Mouse (Mus musculus) sigmoid colon, adult 10 weeks (tissue): ENCODE measurements around the gene Afap1l2. TPM values are rescaled to one million over a fixed set of nuclear protein-coding genes. Genes with fewer than 3 reads are reported as not detected.

ENCODE experiments used
- polyA plus RNA-seq: library from polyadenylated mRNA; stranded (reverse); fragments of 350-450 nt; fragmentation: Illumina TruSeq; extraction: RNeasy Lipid Tissue Mini Kit (QIAGEN cat#74804); gene quantifications from one replicate; pipeline ENCODE4 v1.2.3, GENCODE M21; 2014; ENCODE audit warnings: low read depth, low replicate concordance

Gene Afap1l2
- 8.4 TPM for polyA plus RNA-seq

GRCm38 (mm10) chr19:57007781-57008710, at the start of gene Afap1l2:
TSS of gene Afap1l2 (minus strand) at chr19:57008228.

GRCm38 (mm10) chr19:56873816-56874600, 134.0 kb downstream of the Afap1l2 start, which contains the start of gene Vwa2:
TSS of gene Vwa2 (plus strand) at chr19:56874249.

Other genes starting within 250 kb of the Afap1l2 start
- gene Ccdc186, start 186.0 kb downstream of the Afap1l2 start, polyA plus RNA-seq: 127 TPM
- 0.79 TPM for gene Tdrd1, start 182.0 kb downstream of the Afap1l2 start, polyA plus RNA-seq
- gene Vwa2, start 134.0 kb downstream of the Afap1l2 start, polyA plus RNA-seq: not detected